Mouse (Mus musculus) adrenal gland, adult 18-20 months (tissue): ENCODE measurements at regions not wholly inside any gene's neighbourhood (a gene's known extent, or its start where the extent isn't known, plus 50 kb on each side); places are given as distances from the start of the nearest gene placed in this dataset.

Experiments
- DNase-seq, 2 experiments: peaks; one replicate each; pipeline ENCODE4 v3.0.0; 2021 to 2022; ENCODE audit warnings: low spot score in 2 of 2

GRCm38 (mm10) chr4:71663397-71663796 is 94.4 kb downstream of the Gm11232 start:
- no peak for DNase-seq

- no peak for DNase-seq
These were observed 117.2 kb downstream of the Gm11232 start for GRCm38 (mm10) chr4:71640521-71640920.

- no peak for DNase-seq
These were observed 130.7 kb downstream of the Gm11232 start for GRCm38 (mm10) chr4:71627088-71627487.

- DNase-seq = no peak
These were observed 131.1 kb downstream of the Gm11232 start for GRCm38 (mm10) chr4:71626626-71627025.

GRCm38 (mm10) chr4:71624771-71625170 is 133.0 kb downstream of the Gm11232 start:
- no peak for DNase-seq

DNA sequence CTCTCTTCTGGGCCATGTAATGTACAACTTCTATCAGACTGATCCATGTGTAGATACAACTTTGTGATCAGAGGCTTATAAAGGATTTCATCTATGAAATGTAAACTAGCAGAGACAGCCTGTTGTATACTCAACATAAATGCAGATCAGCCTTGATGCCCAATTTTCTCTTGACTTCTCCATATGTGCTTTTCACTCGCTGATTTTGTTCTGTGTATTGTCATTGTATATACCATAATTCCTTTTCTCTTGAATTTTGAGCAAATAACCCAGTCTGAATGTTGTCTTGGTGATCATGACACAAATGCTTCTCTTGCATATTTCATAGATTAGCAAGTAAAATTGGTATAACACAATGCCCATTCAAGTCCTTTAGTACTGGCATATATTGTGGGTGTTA is 144.0 kb downstream of the Gm11232 start:
- no peak for DNase-seq

DNA sequence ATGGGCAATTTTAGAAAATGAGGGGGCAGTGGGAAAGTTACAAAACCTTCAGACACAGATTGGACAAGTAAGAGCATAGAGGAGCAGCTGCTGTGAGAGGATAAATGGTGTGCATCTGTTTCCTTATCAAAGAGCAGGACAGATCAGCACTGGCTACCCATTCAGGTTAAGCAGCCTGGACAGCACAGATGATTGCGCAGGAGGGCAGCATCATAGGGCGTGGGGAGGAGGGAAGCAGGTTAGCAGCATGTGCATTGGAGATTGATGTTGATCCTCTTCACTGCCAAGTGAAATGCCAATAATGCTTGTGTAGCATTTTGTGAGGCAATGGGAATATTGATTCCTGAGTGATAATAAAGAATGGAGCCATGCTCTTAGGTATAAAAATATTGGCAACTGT is 171.9 kb downstream of the Gm11232 start:
- DNase-seq = no peak

GRCm38 (mm10) chr4:71560656-71561055 is 197.1 kb downstream of the Gm11232 start:
- no peak for DNase-seq

DNA sequence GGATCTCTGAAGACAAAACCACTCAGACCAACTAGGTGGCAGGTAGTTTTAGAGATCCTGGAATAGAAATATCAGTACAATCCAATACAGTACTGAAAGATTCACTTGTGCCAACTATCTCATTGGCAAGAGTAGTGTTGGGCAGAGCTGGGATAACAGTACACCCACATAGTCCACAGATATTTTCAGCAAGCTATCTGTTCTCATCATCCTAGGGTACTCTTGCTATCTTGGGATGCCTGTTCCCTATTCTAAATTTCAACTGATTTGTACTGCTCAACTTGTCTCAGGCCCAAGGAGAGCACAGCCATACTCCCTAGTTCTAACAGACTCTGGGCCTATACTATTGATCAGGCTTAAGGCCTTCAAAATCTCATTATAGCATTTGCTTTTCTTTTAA is 218.6 kb downstream of the Gm11232 start:
- DNase-seq = no peak

DNA sequence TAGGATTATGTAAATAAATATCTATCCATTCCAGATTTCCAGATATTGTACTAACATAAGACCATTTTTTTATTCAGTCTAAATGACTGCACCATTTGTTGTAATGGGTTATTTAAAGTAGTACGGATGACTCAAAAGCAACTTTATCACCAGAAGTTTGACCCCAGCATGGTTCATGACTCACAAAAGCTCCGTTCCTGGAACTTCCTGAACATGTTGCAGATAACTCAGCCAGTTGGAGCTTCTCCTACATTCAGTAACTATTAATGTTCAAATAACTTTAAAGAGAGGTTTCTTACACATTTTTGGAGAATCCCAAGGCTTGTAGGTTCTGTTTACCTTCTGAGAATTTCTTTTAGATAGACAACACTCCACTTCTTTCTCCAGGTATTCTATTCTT is 219.8 kb downstream of the Gm11232 start:
- no peak for DNase-seq

DNA sequence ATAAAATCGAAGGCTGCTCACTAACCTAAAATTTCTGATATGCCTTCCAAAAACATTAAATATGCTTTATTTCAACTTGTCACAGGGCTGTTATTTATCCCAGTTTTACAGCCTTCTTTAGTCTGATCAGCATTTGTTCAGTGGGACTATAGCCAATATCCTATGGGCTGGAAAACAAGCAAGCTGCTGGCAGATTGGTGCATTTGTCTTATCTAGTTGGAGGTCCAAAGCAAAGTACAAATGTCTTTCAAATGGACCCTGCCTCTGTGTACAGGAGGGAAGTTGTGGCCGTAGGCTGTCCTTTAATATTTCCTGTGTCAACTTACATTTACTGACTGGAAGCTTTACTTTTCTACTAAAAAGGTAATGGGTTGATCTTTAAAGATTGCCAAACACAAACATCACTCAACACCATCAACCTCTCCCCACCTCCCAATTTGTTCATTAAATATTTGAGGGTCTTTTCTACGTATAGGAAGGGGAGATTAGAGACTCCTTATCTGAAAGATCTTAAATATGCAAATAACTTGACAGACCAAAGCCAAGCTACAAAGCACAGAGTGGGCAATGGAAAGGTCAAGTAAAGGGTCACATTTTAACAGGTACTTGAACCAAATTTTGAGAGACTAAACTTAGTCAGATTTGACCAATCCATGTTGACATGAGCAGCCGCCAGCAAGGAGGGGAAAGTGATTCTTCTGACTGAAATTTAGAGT is 233.4 kb downstream of the Gm11232 start:
- DNase-seq = no peak

DNA sequence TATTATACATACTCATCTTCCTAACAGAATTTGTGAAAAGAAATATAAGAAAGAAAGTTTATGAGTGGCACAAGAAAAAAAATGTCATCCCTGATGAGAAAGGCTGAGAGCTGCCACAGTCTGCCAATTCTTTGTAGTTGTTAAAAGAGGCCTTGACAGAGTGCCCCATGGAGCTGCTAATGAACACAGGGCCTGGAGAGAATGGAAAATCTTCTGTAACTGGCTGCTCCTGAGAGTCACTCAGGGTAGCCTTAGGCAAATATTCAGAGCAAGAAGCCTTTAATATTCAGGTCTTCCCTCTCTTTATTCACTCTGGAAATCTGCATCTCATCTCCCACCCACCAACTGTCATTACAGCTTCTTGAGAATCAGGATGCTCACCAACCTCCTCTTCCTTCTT is 237.0 kb downstream of the Gm11232 start:
- DNase-seq = no peak

- DNase-seq = no peak
These were observed 239.8 kb downstream of the Gm11232 start for GRCm38 (mm10) chr4:71517921-71518404.

DNA sequence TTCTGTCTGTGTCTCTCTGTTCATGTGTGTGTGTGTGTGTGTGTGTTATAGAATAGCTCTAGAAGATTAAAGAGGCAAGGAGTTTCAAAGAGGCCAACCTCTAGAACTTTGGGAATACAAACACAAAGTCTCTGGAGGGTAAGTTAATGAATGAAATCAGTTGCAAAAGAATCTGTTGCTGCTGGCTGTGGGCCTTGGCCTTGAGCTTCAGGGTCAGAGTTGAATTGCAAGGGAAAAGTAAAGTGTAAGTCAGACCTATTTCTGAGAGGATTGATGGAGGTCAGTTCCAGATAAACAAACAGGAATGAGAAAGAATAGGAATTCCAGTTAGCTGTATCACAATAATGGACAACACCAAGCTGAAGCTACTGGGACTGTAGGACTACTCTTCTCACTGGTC is 250.9 kb downstream of the Gm11232 start:
- DNase-seq = peak; percentile 18 to 31

DNA sequence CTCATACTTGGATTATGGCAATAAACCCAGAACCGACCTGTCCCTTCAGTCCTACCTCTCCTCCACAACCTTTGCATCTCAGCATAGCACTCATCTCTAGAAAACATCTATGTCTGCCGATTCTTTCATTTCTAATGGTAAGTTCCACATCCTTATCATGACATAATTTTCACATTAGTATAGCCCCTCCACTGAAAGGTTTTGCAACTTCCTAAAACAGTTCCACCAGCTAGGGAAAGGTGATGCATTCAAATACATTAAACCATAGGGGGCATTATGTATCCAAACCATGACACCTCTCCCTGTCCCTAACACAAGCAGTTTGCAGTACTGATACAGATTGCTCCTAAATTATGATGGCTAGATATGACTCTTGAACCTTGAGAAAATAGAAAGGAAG is 268.0 kb downstream of the Gm11232 start:
- no peak for DNase-seq

DNA sequence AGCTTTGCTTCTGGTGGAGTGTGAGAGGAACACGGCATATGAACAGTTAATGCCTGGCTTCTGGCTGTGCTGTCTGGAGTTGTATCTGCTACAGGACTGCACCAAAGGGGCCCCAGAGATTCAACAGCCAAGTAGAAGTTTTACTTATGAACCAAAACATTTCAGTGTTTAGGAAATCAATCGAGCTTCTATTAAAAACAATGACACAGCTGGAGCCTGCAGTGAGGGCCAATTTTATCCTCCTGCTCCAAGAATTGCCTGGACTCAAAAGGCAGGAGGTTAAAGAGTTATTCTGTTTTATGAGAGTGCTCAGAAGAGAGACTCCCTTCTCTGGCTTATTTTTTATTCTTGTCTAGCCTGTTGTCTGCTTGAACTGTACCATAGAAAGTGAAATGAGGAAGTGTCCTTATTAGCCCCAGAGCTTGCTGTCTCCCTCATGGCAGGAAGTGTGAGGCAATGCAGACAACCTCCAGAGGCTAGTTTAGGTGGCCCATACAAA is 269.1 kb downstream of the Gm11232 start:
- no peak for DNase-seq

GRCm38 (mm10) chr4:71488059-71488458 is 269.7 kb downstream of the Gm11232 start:
- no peak for DNase-seq

- no peak for DNase-seq
These were observed 276.8 kb downstream of the Gm11232 start for GRCm38 (mm10) chr4:71480960-71481359.

- DNase-seq = no peak
These were observed 287.2 kb downstream of the Gm11232 start for GRCm38 (mm10) chr4:71470580-71470979.

GRCm38 (mm10) chr4:71454811-71455210 is 303.0 kb downstream of the Gm11232 start:
- DNase-seq = no peak

GRCm38 (mm10) chr4:71453499-71453898 is 304.3 kb downstream of the Gm11232 start:
- no peak for DNase-seq

DNA sequence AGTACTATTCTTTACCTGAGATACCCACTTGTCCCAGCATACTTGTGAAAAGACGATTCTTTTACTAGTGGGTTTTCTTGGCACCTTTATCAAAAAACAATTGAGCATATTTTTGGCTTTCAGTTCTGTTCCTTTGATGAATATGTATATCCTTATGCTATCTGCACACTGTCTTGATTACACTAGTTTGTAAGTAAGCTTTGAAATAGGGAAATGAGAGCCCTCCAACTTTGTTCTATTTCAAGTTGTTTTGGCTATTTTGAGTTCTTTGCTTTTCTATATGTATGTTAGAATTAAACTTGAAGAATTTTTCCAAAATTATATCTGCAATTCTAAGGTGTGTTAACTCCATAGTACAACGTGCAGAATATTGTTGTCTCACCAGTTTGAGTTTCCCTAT is 311.3 kb downstream of the Gm11232 start:
- DNase-seq = no peak

DNA sequence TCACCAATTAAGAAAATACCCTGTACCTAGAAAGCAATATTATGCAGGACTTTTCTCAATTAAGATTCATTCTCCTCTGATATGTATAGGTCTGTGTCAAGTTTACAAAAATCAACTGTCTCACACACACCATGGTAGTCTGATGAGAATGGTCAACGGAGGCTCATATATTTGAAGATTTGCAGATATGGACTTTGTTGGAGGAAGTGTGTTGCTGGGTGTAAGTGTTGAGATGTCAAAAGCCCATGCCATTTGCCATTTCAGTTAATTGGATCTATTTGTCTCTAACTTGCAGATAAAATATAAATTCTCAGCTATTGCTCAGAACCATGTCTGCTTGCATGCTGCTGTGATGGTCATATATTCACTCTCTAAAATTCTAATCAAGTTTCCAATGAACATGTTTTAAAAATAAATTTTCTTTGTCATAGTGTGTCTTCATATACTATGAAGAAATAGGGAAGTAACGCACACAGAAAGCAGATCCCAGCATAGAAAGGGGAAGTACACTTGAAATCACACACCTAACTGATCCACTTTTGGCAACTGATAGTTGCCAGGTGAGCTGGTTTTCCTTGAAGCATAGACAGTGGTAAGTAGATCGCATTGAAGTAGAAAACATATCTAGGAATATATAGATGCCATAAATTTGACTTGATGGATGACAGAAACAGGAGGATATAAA is 326.4 kb downstream of the Gm11232 start:
- no peak for DNase-seq
